Mouse (Mus musculus) lung, adult 18-20 months (tissue): Measurements from ENCODE around the gene Vmn2r83.
"Not testable (repeated sequence)": the region's sequence is repeated elsewhere in the genome, so short reads cannot be mapped to it uniquely, and the experiment has no call there.

ENCODE experiments used
- DNase-seq, 2 experiments: peaks; one replicate each; pipeline ENCODE4 v3.0.0; 2022; ENCODE audit warnings: mixed read lengths in 2 of 2

Gene Vmn2r83

GRCm38 (mm10) chr10:79468431-79468830 lies at the start of gene Vmn2r83:
Gene Vmn2r83 (plus strand): TSS chr10:79468731.
- DNase-seq, result no peak

GRCm38 (mm10) chr10:79435141-79435820 lies 33.2 kb upstream of the Vmn2r83 start:
- DNase-seq, result not testable (repeated sequence)

GRCm38 (mm10) chr10:79495886-79496285 lies 27.4 kb downstream of the Vmn2r83 start:
- no peak for DNase-seq

GRCm38 (mm10) chr10:79496701-79497288 lies 28.3 kb downstream of the Vmn2r83 start:
- DNase-seq, result no peak

- DNase-seq, result no peak
Measured at GRCm38 (mm10) chr10:79502830-79503644, 34.5 kb downstream of the Vmn2r83 start.

- DNase-seq, result no peak
Measured at GRCm38 (mm10) chr10:79506709-79507108, 38.2 kb downstream of the Vmn2r83 start.

GRCm38 (mm10) chr10:79524433-79524832 lies 55.9 kb downstream of the Vmn2r83 start:
- DNase-seq, result no peak

GRCm38 (mm10) chr10:79525456-79526325 lies 57.2 kb downstream of the Vmn2r83 start:
- DNase-seq, result no peak

GRCm38 (mm10) chr10:79526661-79527452 lies 58.3 kb downstream of the Vmn2r83 start:
- DNase-seq, result no peak

GRCm38 (mm10) chr10:79527453-79527845 lies 58.9 kb downstream of the Vmn2r83 start:
- no peak for DNase-seq

- DNase-seq, result no peak
Measured at GRCm38 (mm10) chr10:79528081-79528480, 59.5 kb downstream of the Vmn2r83 start.

GRCm38 (mm10) chr10:79530241-79530640 lies 61.7 kb downstream of the Vmn2r83 start:
- DNase-seq, result no peak

- no peak for DNase-seq
Measured at GRCm38 (mm10) chr10:79530721-79531120, 62.2 kb downstream of the Vmn2r83 start.

GRCm38 (mm10) chr10:79531593-79531992 lies 63.1 kb downstream of the Vmn2r83 start:
- no peak for DNase-seq

GRCm38 (mm10) chr10:79532678-79533077 lies 64.1 kb downstream of the Vmn2r83 start:
- peak in 1 of 2 experiments; percentile 8 for DNase-seq

- DNase-seq, result peak; percentile 90 to 91
Measured at GRCm38 (mm10) chr10:79533126-79533911, 64.8 kb downstream of the Vmn2r83 start, which contains the start of gene Plpp2. Gene Plpp2 (minus strand): TSS chr10:79533796.

GRCm38 (mm10) chr10:79534426-79534825 lies 65.9 kb downstream of the Vmn2r83 start:
- DNase-seq, result peak in 1 of 2 experiments; percentile 2

- DNase-seq, result peak in 1 of 2 experiments; percentile 1
Measured at GRCm38 (mm10) chr10:79535431-79535830, 66.9 kb downstream of the Vmn2r83 start.

- DNase-seq, result peak in 1 of 2 experiments; percentile 1
Measured at GRCm38 (mm10) chr10:79536461-79537080, 68.0 kb downstream of the Vmn2r83 start.

GRCm38 (mm10) chr10:79537271-79537670 lies 68.7 kb downstream of the Vmn2r83 start:
- DNase-seq, result no peak
